Mouse (Mus musculus): ENCODE data around the gene Prkag2. TPM values are rescaled to one million over a fixed set of nuclear protein-coding genes. Genes with fewer than 3 reads are reported as not detected.

Gene Prkag2
- polyA plus RNA-seq, 1 experiment from 2014 or later: 38.2 TPM

DNA sequence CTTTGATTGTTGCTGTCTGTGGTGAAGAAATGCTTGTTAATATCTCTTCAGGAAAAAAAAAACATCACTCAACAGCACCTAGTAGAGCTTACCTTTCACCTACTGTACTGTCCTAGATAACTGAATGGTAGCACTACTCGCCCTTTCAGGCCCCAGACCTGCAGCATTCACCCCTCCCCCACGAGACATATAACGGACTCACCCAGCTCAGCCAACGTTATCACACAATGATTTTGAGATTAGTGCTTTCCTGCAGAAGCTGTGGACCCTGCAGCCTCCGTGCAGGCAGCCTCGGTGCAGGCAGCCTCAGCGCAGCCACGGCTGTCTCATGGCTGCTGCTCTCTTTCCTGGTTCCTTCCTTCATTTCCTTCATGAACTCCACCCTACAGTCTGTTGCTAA, 164.0 kb downstream of the Prkag2 start:
- Histone ChIP-seq H3K27ac (replicated peaks) (no peak overlapping the region), H3K4me3 (no peak overlapping the region), H3K36me3 (replicated peaks) (no peaks in the 10 kb centered on the region), H3K9me3 (no peaks in the 10 kb centered on the region), H3K4me1 (no peaks in the 10 kb centered on the region), H3K27me3 (replicated peaks; ENCODE audit: low read depth, poor library complexity, severe bottlenecking) (no peaks in the 10 kb centered on the region)
- 78% methylated on average over 8 of the region's 8 CpGs for WGBS
- no peak for DNase-seq (ENCODE audit: low spot score)

DNA sequence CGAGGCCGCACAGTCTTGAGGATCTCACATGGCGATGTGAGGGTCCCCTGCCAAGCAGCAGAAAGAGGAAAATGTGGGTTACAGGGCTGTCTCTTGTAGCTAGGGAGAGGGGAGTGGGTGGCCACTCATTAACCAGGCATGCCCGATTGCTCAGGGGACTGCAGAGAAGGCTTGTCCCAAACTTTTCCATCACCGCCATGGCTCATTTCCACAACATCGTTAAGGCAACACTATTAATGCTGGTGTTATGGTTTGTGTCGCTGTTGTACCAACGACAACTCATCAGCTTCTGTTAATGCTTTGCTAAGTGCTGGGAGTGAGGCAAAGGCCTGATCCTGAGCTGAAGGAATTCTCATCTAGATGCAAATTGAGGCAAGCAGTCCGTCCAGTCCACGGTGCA, 165.0 kb downstream of the Prkag2 start:
- Histone ChIP-seq H3K4me3 (no peak overlapping the region), H3K27ac (replicated peaks) (no peak overlapping the region), H3K27me3 (replicated peaks; ENCODE audit: low read depth, poor library complexity, severe bottlenecking) (no peaks in the 10 kb centered on the region), H3K36me3 (replicated peaks) (no peaks in the 10 kb centered on the region), H3K9me3 (no peaks in the 10 kb centered on the region), H3K4me1 (no peaks in the 10 kb centered on the region)
- DNase-seq (ENCODE audit: low spot score): no peak
- 93% methylated on average over 10 of the region's 10 CpGs for WGBS

DNA sequence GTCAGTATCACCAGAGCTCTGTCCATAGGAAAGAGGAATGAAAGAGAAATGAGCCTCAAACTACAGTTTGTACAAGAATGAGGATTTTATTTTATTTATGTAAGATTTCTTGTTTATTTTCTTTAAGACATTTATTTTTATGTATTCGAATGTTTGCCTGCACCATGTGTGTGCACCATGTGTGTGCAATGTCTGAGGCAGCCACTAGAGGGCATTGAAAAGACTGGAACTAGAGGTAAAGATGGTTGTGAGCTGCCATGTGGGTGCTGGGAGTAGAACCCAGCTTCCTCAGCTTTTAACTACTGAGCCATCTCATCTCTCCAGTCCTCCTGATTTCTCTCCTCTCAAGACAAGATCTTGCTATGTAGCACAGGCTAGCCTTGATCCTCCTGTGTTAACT, 166.7 kb downstream of the Prkag2 start:
- no peak for DNase-seq (ENCODE audit: low spot score)
- H3K9me3 ChIP-seq: no peaks in the 10 kb centered on the region
- whole genome bisulfite sequencing: 99% methylated on average over 1 of the region's 1 CpGs
- H3K4me3 ChIP-seq: no peak overlapping the region
- H3K27ac ChIP-seq (replicated peaks): no peak overlapping the region
- no peaks in the 10 kb centered on the region for H3K4me1 ChIP-seq
- H3K27me3 ChIP-seq (replicated peaks; ENCODE audit: low read depth, poor library complexity, severe bottlenecking): no peaks in the 10 kb centered on the region
- no peaks in the 10 kb centered on the region for H3K36me3 ChIP-seq (replicated peaks)

GRCm38 (mm10) chr5:24931578-24932185, 168.8 kb downstream of the Prkag2 start:
- H3K4me3 ChIP-seq: no peak overlapping the region
- WGBS: 84% methylated on average over 10 of the region's 10 CpGs
- no peaks in the 10 kb centered on the region for H3K27me3 ChIP-seq (replicated peaks; ENCODE audit: low read depth, poor library complexity, severe bottlenecking)
- 0 out of 2 replicates have a peak, but pooled peaks cover 3% of the 10 kb centered on the region for H3K4me1 ChIP-seq
- no peak for DNase-seq (ENCODE audit: low spot score)
- H3K27ac ChIP-seq (replicated peaks): no peak overlapping the region
- no peaks in the 10 kb centered on the region for H3K9me3 ChIP-seq
- H3K36me3 ChIP-seq (replicated peaks): no peaks in the 10 kb centered on the region

GRCm38 (mm10) chr5:24930831-24931577, 169.4 kb downstream of the Prkag2 start:
- no peaks in the 10 kb centered on the region for H3K36me3 ChIP-seq (replicated peaks)
- no peaks in the 10 kb centered on the region for H3K27me3 ChIP-seq (replicated peaks; ENCODE audit: low read depth, poor library complexity, severe bottlenecking)
- no peaks in the 10 kb centered on the region for H3K9me3 ChIP-seq
- no peak for DNase-seq (ENCODE audit: low spot score)
- H3K4me3 ChIP-seq: no peak overlapping the region
- H3K4me1 ChIP-seq: 0 out of 2 replicates have a peak, but pooled peaks cover 3% of the 10 kb centered on the region
- 78% methylated on average over 8 of the region's 8 CpGs for WGBS
- no peak overlapping the region for H3K27ac ChIP-seq (replicated peaks)

GRCm38 (mm10) chr5:24928816-24929215, 171.6 kb downstream of the Prkag2 start:
- H3K27ac ChIP-seq (replicated peaks): no peak overlapping the region
- H3K4me1 ChIP-seq: 0 out of 2 replicates have a peak, but pooled peaks cover 3% of the 10 kb centered on the region
- H3K36me3 ChIP-seq (replicated peaks): no peaks in the 10 kb centered on the region
- 91% methylated on average over 4 of the region's 4 CpGs for WGBS
- H3K9me3 ChIP-seq: no peaks in the 10 kb centered on the region
- H3K27me3 ChIP-seq (replicated peaks; ENCODE audit: low read depth, poor library complexity, severe bottlenecking): no peaks in the 10 kb centered on the region
- no peak overlapping the region for H3K4me3 ChIP-seq
- no peak for DNase-seq (ENCODE audit: low spot score)

DNA sequence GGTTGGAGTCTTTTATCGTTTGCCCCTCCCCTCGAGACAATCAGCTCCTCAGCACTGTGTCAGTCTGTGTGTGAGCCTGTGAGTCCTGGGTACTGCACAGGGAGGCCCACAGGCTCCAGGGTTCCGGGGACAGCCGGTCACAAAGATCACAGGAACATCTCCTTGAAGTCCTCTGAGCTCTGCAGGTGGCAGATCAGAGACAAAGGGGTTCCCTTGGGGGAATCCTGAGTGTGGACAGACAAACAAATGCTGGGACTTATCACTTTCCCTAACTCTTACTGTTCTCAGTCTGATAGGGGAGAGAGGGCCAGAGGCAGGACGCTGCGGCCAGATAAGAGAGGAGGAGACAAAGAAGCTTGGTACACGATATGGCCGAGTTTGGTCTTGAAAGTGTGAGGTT, 172.7 kb downstream of the Prkag2 start:
- Histone ChIP-seq H3K4me1 (0 out of 2 replicates have a peak, but pooled peaks cover 3% of the 10 kb centered on the region), H3K27me3 (replicated peaks; ENCODE audit: low read depth, poor library complexity, severe bottlenecking) (no peaks in the 10 kb centered on the region), H3K36me3 (replicated peaks) (no peaks in the 10 kb centered on the region), H3K9me3 (no peaks in the 10 kb centered on the region), H3K4me3 (no peak overlapping the region), H3K27ac (replicated peaks) (no peak overlapping the region)
- DNase-seq (ENCODE audit: low spot score): no peak
- 18% methylated on average over 8 of the region's 8 CpGs for WGBS

DNA sequence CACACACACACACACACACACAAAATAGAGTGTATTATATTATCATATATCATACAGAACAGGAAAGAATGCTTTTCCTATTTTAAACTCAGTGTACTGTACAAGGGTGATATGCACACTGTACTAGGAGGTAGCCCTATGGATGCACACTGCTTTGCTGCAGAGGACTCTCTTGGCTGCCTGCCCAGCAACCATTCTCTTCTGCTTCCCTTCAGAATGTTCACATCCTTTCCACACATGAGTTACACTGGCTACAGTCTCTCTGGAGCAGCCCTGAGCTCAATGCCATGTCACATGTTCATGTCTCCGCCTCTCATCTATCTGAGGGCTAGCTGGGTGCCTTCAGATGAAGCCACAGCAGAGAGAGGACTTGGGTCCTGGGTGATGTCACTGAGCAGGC, 181.3 kb downstream of the Prkag2 start:
- H3K27me3 ChIP-seq (replicated peaks; ENCODE audit: low read depth, poor library complexity, severe bottlenecking): no peaks in the 10 kb centered on the region
- H3K9me3 ChIP-seq: no peaks in the 10 kb centered on the region
- H3K4me1 ChIP-seq: no peaks in the 10 kb centered on the region
- no peak overlapping the region for H3K4me3 ChIP-seq
- 78% methylated on average over 1 of the region's 1 CpGs for WGBS
- H3K36me3 ChIP-seq (replicated peaks): no peaks in the 10 kb centered on the region
- no peak for DNase-seq (ENCODE audit: low spot score)
- H3K27ac ChIP-seq (replicated peaks): no peak overlapping the region

DNA sequence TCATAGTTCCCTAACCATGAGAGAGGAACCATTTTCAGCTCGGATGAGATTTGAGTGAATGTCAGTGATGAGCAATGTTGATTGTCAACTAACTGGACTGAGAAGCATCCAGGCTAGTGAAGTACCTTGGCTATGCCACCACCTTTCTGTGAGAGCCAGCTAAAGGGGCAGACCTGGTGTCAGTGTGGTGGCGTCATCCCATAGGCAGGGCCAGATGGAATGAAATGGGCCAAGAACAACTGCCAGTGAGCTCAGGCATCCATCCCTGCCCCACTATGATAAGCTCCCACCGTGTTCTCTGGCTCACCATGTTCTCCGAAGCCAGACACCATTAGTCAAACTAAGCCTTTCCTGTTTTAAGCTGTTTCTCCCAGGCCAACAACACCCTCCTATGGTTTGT, 183.9 kb downstream of the Prkag2 start:
- no peak for DNase-seq (ENCODE audit: low spot score)
- Histone ChIP-seq H3K36me3 (replicated peaks) (no peaks in the 10 kb centered on the region), H3K27me3 (replicated peaks; ENCODE audit: low read depth, poor library complexity, severe bottlenecking) (no peaks in the 10 kb centered on the region), H3K9me3 (no peaks in the 10 kb centered on the region), H3K4me3 (no peak overlapping the region), H3K4me1 (peaks cover 3% of the 10 kb centered on the region; the same call in 1 of the 2 replicates), H3K27ac (replicated peaks) (no peak overlapping the region)
- 91% methylated on average over 4 of the region's 4 CpGs for WGBS

GRCm38 (mm10) chr5:24915119-24915518, 185.3 kb downstream of the Prkag2 start:
- Histone ChIP-seq H3K4me1 (peaks cover 10% of the 10 kb centered on the region), H3K27me3 (replicated peaks; ENCODE audit: low read depth, poor library complexity, severe bottlenecking) (no peaks in the 10 kb centered on the region), H3K36me3 (replicated peaks) (no peaks in the 10 kb centered on the region), H3K9me3 (no peaks in the 10 kb centered on the region), H3K4me3 (no peak overlapping the region), H3K27ac (replicated peaks) (no peak overlapping the region)
- WGBS: 75% methylated on average over 5 of the region's 5 CpGs
- no peak for DNase-seq (ENCODE audit: low spot score)

- H3K27ac ChIP-seq (replicated peaks): no peak overlapping the region
- H3K4me1 ChIP-seq: peaks cover 13% of the 10 kb centered on the region
- no peaks in the 10 kb centered on the region for H3K9me3 ChIP-seq
- H3K4me3 ChIP-seq: no peak overlapping the region
- no peaks in the 10 kb centered on the region for H3K27me3 ChIP-seq (replicated peaks; ENCODE audit: low read depth, poor library complexity, severe bottlenecking)
- no peaks in the 10 kb centered on the region for H3K36me3 ChIP-seq (replicated peaks)
- WGBS: 84% methylated on average over 6 of the region's 6 CpGs
- DNase-seq (ENCODE audit: low spot score): no peak
Measured at GRCm38 (mm10) chr5:24913656-24914055, 186.8 kb downstream of the Prkag2 start.

DNA sequence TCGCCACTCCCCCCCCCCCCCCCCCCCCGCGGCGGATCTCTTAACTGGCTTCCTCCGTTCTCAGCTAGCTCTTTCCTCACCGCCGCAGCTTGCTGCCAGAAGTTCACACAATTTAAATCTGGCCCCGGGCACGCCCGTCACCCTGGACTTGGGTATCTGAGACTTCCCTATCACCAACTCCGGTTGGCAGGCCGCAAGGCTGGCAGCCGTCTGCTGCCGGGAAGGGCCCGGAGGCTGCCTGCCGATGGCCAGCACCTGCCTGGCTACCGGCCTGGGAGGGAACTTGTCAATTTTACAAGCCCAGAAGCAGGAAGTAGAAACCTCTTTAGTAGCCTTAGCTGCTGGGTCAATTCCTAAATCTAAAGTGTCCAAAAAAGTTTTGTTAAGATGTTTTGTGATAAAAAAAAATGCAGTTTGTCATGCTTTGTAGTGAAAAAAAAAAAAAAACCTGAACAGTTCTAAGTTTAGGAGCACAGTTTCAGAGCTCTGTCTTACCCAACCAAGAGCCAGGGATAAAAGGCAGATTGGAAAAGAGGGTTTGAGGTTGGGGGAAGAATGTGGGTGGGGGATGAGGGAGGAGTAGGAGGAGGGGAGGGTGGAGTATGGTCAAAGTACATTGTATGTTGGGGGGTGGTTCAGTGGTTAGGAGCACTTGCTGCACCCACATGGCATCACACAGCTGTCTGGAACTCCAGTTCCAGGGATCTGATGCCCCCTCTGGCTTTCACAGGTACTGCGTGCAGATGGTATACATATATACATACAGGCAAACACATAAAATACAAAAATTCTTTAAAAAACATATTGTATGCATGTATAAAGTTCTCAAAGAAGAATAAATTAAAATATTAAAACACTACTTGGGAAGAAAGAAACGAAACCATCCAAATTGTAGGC, 191.4 kb downstream of the Prkag2 start:
- peak; percentile 62 for DNase-seq (ENCODE audit: low spot score)
- H3K9me3 ChIP-seq: no peaks in the 10 kb centered on the region
- H3K27me3 ChIP-seq (replicated peaks; ENCODE audit: low read depth, poor library complexity, severe bottlenecking): 0 out of 2 replicates have a peak, but pooled peaks cover 4% of the 10 kb centered on the region
- whole genome bisulfite sequencing: 10% methylated on average over 18 of the region's 19 CpGs
- H3K4me1 ChIP-seq: peaks cover 27% of the 10 kb centered on the region
- peak overlapping the region; percentile 96 for H3K27ac ChIP-seq (replicated peaks)
- H3K36me3 ChIP-seq (replicated peaks): peaks cover 11% of the 10 kb centered on the region
- H3K4me3 ChIP-seq: peak overlapping the region; percentile 96

Data from embryonic facial prominence, embryonic 10.5 days (tissue).